Mouse (Mus musculus) lung, embryonic 16.5 days (tissue): ENCODE measurements at regions not wholly inside any gene's neighbourhood (a gene's known extent, or its start where the extent isn't known, plus 50 kb on each side); places are given as distances from the start of the nearest gene placed in this dataset.

Experiments
- ATAC-seq: fragments of 200-750 bp; cut with Nextera tagmentation; 2 replicates; pipeline ENCODE4 v1.8.0; 2017; ENCODE audit warnings: low read depth, mild to moderate bottlenecking, moderate library complexity
- H3K27ac ChIP-seq: fragments of 300-500 bp; sonication (generic); 2 replicates; pipeline ENCODE4 v1.5.1; 2014; ENCODE audit warnings: mild to moderate bottlenecking, control low read depth, low read length
- H3K27me3 ChIP-seq: fragments of 300-500 bp; sonication (generic); 2 replicates; pipeline ENCODE4 v1.6.1; 2014; ENCODE audit warnings: low read depth, low read length, mixed read lengths; ENCODE audit not compliant: control insufficient read depth, insufficient read depth
- H3K36me3 ChIP-seq: fragments of 300-500 bp; sonication (generic); 2 replicates; pipeline ENCODE4 v1.6.1; 2014; ENCODE audit warnings: low read length; ENCODE audit not compliant: control insufficient read depth, insufficient read depth
- H3K4me1 ChIP-seq: fragments of 300-500 bp; sonication (generic); replicated peaks from 2 replicates; pipeline ENCODE4 v1.6.1; 2014; ENCODE audit warnings: low read length, mixed read lengths; ENCODE audit not compliant: control insufficient read depth, insufficient read depth
- H3K4me2 ChIP-seq: fragments of 300-500 bp; sonication (generic); 2 replicates; pipeline ENCODE4 v1.6.1; 2014; ENCODE audit warnings: low read depth, low read length, control low read depth
- H3K4me3 ChIP-seq: fragments of 300-500 bp; sonication (generic); 2 replicates; pipeline ENCODE4 v1.5.1; 2014; ENCODE audit warnings: mild to moderate bottlenecking, low read length, control low read depth
- H3K9ac ChIP-seq: fragments of 300-500 bp; sonication (generic); 2 replicates; pipeline ENCODE4 v1.6.1; 2014; ENCODE audit warnings: low read length, control low read depth
- H3K9me3 ChIP-seq: fragments of 300-500 bp; sonication (generic); 2 replicates; pipeline ENCODE4 v1.6.1; 2016; ENCODE audit warnings: low read length; ENCODE audit not compliant: control insufficient read depth
- WGBS: fragments of 180-500 bp; shearing (Covaris S2); extraction: QIAGEN DNeasy Blood & Tissue Kit; methylation state at CpG from one replicate; pipeline ENCODE4 v1.1.7; 2014; 5-methylcytosine and 5-hydroxymethylcytosine counted together

GRCm38 (mm10) chr3:124986930-124987329 is 406.0 kb upstream of the 1700003H04Rik start:
- Histone ChIP-seq H3K36me3 (no peaks in the 10 kb centered on the region), H3K9ac (no peak overlapping the region), H3K27ac (no peak overlapping the region), H3K9me3 (no peaks in the 10 kb centered on the region), H3K27me3 (no peaks in the 10 kb centered on the region), H3K4me2 (no peak overlapping the region), H3K4me1 (no peaks in the 10 kb centered on the region), H3K4me3 (no peak overlapping the region)
- no peak for ATAC-seq
- 80% methylated on average over 1 of the region's 1 CpGs for WGBS

- ATAC-seq: no peak
- Histone ChIP-seq H3K27me3 (no peaks in the 10 kb centered on the region), H3K4me3 (no peak overlapping the region), H3K9ac (no peak overlapping the region), H3K4me2 (no peak overlapping the region), H3K27ac (no peak overlapping the region), H3K4me1 (no peaks in the 10 kb centered on the region), H3K9me3 (no peaks in the 10 kb centered on the region), H3K36me3 (no peaks in the 10 kb centered on the region)
- 71% methylated on average over 3 of the region's 3 CpGs for WGBS
Measured at GRCm38 (mm10) chr3:124986515-124986914, 405.6 kb upstream of the 1700003H04Rik start.

GRCm38 (mm10) chr3:124985428-124985827 is 404.5 kb upstream of the 1700003H04Rik start:
- 71% methylated on average over 5 of the region's 5 CpGs for WGBS
- H3K27me3 ChIP-seq: no peaks in the 10 kb centered on the region
- ATAC-seq: no peak
- no peak overlapping the region for H3K4me3 ChIP-seq
- no peak overlapping the region for H3K9ac ChIP-seq
- H3K9me3 ChIP-seq: no peaks in the 10 kb centered on the region
- no peaks in the 10 kb centered on the region for H3K36me3 ChIP-seq
- no peak overlapping the region for H3K4me2 ChIP-seq
- H3K4me1 ChIP-seq: no peaks in the 10 kb centered on the region
- H3K27ac ChIP-seq: no peak overlapping the region

- Histone ChIP-seq H3K27me3 (no peaks in the 10 kb centered on the region), H3K36me3 (no peaks in the 10 kb centered on the region), H3K4me2 (no peak overlapping the region), H3K9me3 (no peaks in the 10 kb centered on the region), H3K4me1 (no peaks in the 10 kb centered on the region), H3K9ac (no peak overlapping the region), H3K27ac (no peak overlapping the region), H3K4me3 (no peak overlapping the region)
- 72% methylated on average over 2 of the region's 2 CpGs for WGBS
- no peak for ATAC-seq
Measured at GRCm38 (mm10) chr3:124935147-124935849, 354.4 kb upstream of the 1700003H04Rik start.

- no peaks in the 10 kb centered on the region for H3K4me1 ChIP-seq
- H3K27me3 ChIP-seq: no peaks in the 10 kb centered on the region
- 70% methylated on average over 1 of the region's 1 CpGs for WGBS
- no peak overlapping the region for H3K27ac ChIP-seq
- H3K4me2 ChIP-seq: no peak overlapping the region
- H3K4me3 ChIP-seq: no peak overlapping the region
- H3K9me3 ChIP-seq: no peaks in the 10 kb centered on the region
- no peaks in the 10 kb centered on the region for H3K36me3 ChIP-seq
- H3K9ac ChIP-seq: no peak overlapping the region
- ATAC-seq: no peak
Measured at GRCm38 (mm10) chr3:124932655-124933054, 351.8 kb upstream of the 1700003H04Rik start.

- H3K9me3 ChIP-seq: no peaks in the 10 kb centered on the region
- 38% methylated on average over 15 of the region's 15 CpGs for WGBS
- H3K4me1 ChIP-seq: no peaks in the 10 kb centered on the region
- H3K36me3 ChIP-seq: no peaks in the 10 kb centered on the region
- H3K4me3 ChIP-seq: no peak overlapping the region
- no peak overlapping the region for H3K27ac ChIP-seq
- no peaks in the 10 kb centered on the region for H3K27me3 ChIP-seq
- H3K4me2 ChIP-seq: peak overlapping the region; percentile 4; the same call in 1 of the 2 replicates
- no peak for ATAC-seq
- H3K9ac ChIP-seq: no peak overlapping the region
Measured at GRCm38 (mm10) chr3:124930773-124931607, 350.1 kb upstream of the 1700003H04Rik start.

- Histone ChIP-seq H3K36me3 (no peaks in the 10 kb centered on the region), H3K4me2 (no peak overlapping the region), H3K27me3 (no peaks in the 10 kb centered on the region), H3K27ac (no peak overlapping the region), H3K4me3 (no peak overlapping the region), H3K4me1 (no peaks in the 10 kb centered on the region), H3K9me3 (no peaks in the 10 kb centered on the region), H3K9ac (no peak overlapping the region)
- ATAC-seq: no peak
- 72% methylated on average over 4 of the region's 4 CpGs for WGBS
Measured at GRCm38 (mm10) chr3:124908925-124909324, 328.0 kb upstream of the 1700003H04Rik start.
